Mouse (Mus musculus) stomach, postnatal 0 days (tissue): ENCODE data around the gene Tmem121b.

Experiments used
- CTCF ChIP-seq: IDR thresholded peaks from 2 replicates; pipeline ENCODE4 v1.5.1; 2016; ENCODE audit warnings: antibody characterized with exemption, low read depth, mild to moderate bottlenecking, moderate library complexity
- EP300 ChIP-seq: optimal IDR thresholded peaks from 2 replicates; pipeline ENCODE3; 2016; ENCODE audit warnings: antibody characterized with exemption

GRCm38 (mm10) chr6:120465393-120465792, 28.2 kb downstream of the Tmem121b start:
- TF ChIP-seq CTCF (no peak), EP300 (no peak)
